Mouse (Mus musculus): ENCODE results near the gene Cwf19l1. TPM values are rescaled to one million over a fixed set of nuclear protein-coding genes. Genes with fewer than 3 reads are reported as not detected.
A peak's percentile ranks its signal among the peaks of the same experiment; 100 is the strongest.

The Cwf19l1 gene
- total RNA-seq, 2 experiments from 2014 or later = 20.6 to 21.3 TPM

GRCm38 (mm10) chr19:44117793-44118192 is 17.9 kb downstream of the Cwf19l1 start:
- DNase-seq (ENCODE audit: low spot score in 2 of 2) = no peak

- no peak for DNase-seq (ENCODE audit: low spot score in 2 of 2)
Measured at GRCm38 (mm10) chr19:44111706-44112105, 24.0 kb downstream of the Cwf19l1 start.

GRCm38 (mm10) chr19:44110356-44110755 is 25.3 kb downstream of the Cwf19l1 start:
- no peak for DNase-seq (ENCODE audit: low spot score in 2 of 2)

- no peak for DNase-seq (ENCODE audit: low spot score in 2 of 2)
Measured at GRCm38 (mm10) chr19:44108996-44109395, 26.7 kb downstream of the Cwf19l1 start.

- DNase-seq (ENCODE audit: low spot score in 2 of 2) = no peak
Measured at GRCm38 (mm10) chr19:44107661-44108521, 27.8 kb downstream of the Cwf19l1 start.

- DNase-seq (ENCODE audit: low spot score in 2 of 2) = peak; percentile 91 to 95
Measured at GRCm38 (mm10) chr19:44106831-44107660, 28.6 kb downstream of the Cwf19l1 start, which contains the start of gene Chuk. Chuk (minus strand) TSS chr19:44107480.

GRCm38 (mm10) chr19:44104393-44104792 is 31.3 kb downstream of the Cwf19l1 start:
- no peak for DNase-seq (ENCODE audit: low spot score in 2 of 2)

- DNase-seq (ENCODE audit: low spot score in 2 of 2) = no peak
Measured at GRCm38 (mm10) chr19:44103001-44103400, 32.7 kb downstream of the Cwf19l1 start.

GRCm38 (mm10) chr19:44100840-44101239 is 34.8 kb downstream of the Cwf19l1 start:
- no peak for DNase-seq (ENCODE audit: low spot score in 2 of 2)

- no peak for DNase-seq (ENCODE audit: low spot score in 2 of 2)
Measured at GRCm38 (mm10) chr19:44086278-44086677, 49.4 kb downstream of the Cwf19l1 start.

GRCm38 (mm10) chr19:44080920-44081319 is 54.8 kb downstream of the Cwf19l1 start:
- DNase-seq (ENCODE audit: low spot score in 2 of 2) = no peak

GRCm38 (mm10) chr19:44080023-44080422 is 55.7 kb downstream of the Cwf19l1 start:
- DNase-seq (ENCODE audit: low spot score in 2 of 2) = no peak

- DNase-seq (ENCODE audit: low spot score in 2 of 2) = no peak
Measured at GRCm38 (mm10) chr19:44077024-44077423, 58.7 kb downstream of the Cwf19l1 start.

- no peak for DNase-seq (ENCODE audit: low spot score in 2 of 2)
Measured at GRCm38 (mm10) chr19:44076457-44076856, 59.2 kb downstream of the Cwf19l1 start.

- no peak for DNase-seq (ENCODE audit: low spot score in 2 of 2)
Measured at GRCm38 (mm10) chr19:44074986-44075385, 60.7 kb downstream of the Cwf19l1 start.

- DNase-seq (ENCODE audit: low spot score in 2 of 2) = no peak
Measured at GRCm38 (mm10) chr19:44071166-44071565, 64.5 kb downstream of the Cwf19l1 start.

- DNase-seq (ENCODE audit: low spot score in 2 of 2) = no peak
Measured at GRCm38 (mm10) chr19:44069914-44070232, 65.8 kb downstream of the Cwf19l1 start.

- DNase-seq (ENCODE audit: low spot score in 2 of 2) = peak; percentile 84 to 90
Measured at GRCm38 (mm10) chr19:44069121-44069913, 66.4 kb downstream of the Cwf19l1 start, which contains the start of gene Erlin1. Erlin1 (minus strand) TSS chr19:44069785.

GRCm38 (mm10) chr19:44068232-44068631 is 67.4 kb downstream of the Cwf19l1 start:
- no peak for DNase-seq (ENCODE audit: low spot score in 2 of 2)

- no peak for DNase-seq (ENCODE audit: low spot score in 2 of 2)
Measured at GRCm38 (mm10) chr19:44067323-44068049, 68.2 kb downstream of the Cwf19l1 start.

GRCm38 (mm10) chr19:44064734-44065133 is 70.9 kb downstream of the Cwf19l1 start:
- DNase-seq (ENCODE audit: low spot score in 2 of 2) = no peak
